Mouse (Mus musculus) hindbrain, embryonic 10.5 days (tissue): ENCODE data around the gene Adcy3. TPM values are rescaled to one million over a fixed set of nuclear protein-coding genes. Genes with fewer than 3 reads are reported as not detected.

Source experiments
- polyA plus RNA-seq: library from polyadenylated mRNA; unstranded; fragments of >200 nt; fragmentation: Nextera tagmentation; extraction: Ambion mirVana; gene quantifications from 2 replicates; pipeline ENCODE4 v1.2.1, GENCODE M21; 2016

The Adcy3 gene
- polyA plus RNA-seq, 1 experiment from 2014 or later = 4.8 TPM

Other genes starting within 250 kb of the Adcy3 start
- gene Pomc, start 178.2 kb upstream of the Adcy3 start, polyA plus RNA-seq = 6.6 and 7.2 TPM in 2 replicates
- 10.6 and 16.5 TPM in 2 replicates for gene Efr3b, start 94.2 kb upstream of the Adcy3 start, polyA plus RNA-seq
- 10.5 and 10.8 TPM in 2 replicates for gene Dnajc27, start 50.5 kb upstream of the Adcy3 start, polyA plus RNA-seq
- gene Ptrhd1, start 100.9 kb downstream of the Adcy3 start, polyA plus RNA-seq = 6.6 and 7.1 TPM in 2 replicates
- gene Cenpo, start 101.2 kb downstream of the Adcy3 start, polyA plus RNA-seq = 19.6 and 21.2 TPM in 2 replicates